ENCODE assay signal across 13 mouse cellular contexts in genomic region chr12:35679025-35679424, GRCm38 (mm10).
"Had no signal": no experiment of that assay in that cellular context is flagged by ENCODE, and none has a peak within 500 bp of the region (broad histone marks: within the 10 kb centered on the region; RNA-seq: fewer than 3 reads in every experiment).

No protein-coding gene starts in this region.

- H3K27me3 ChIP-seq: limb, embryonic 15.5 days; liver, embryonic 12.5 days; lung, embryonic 15.5 days; neural tube, embryonic 15.5 days had no signal

- H3K4me2 ChIP-seq: limb, embryonic 15.5 days; liver, embryonic 12.5 days; lung, embryonic 15.5 days; neural tube, embryonic 15.5 days had no signal

- H3K27ac ChIP-seq: limb, embryonic 15.5 days; liver, embryonic 12.5 days; lung, embryonic 15.5 days; midbrain, embryonic 10.5 days; neural tube, embryonic 15.5 days had no signal

- H3K4me1 ChIP-seq: limb, embryonic 15.5 days; liver, embryonic 12.5 days; lung, embryonic 15.5 days; midbrain, embryonic 10.5 days; neural tube, embryonic 15.5 days had no signal

- DNase-seq: kidney, adult 9 months; kidney, postnatal 36 days; left cerebral cortex, postnatal 4 days; midbrain, embryonic 14.5 days; right cerebral cortex, adult 18-20 months; right cerebral cortex, postnatal 25 days; thymus, postnatal 36 days had no signal

- H3K9ac ChIP-seq: limb, embryonic 15.5 days; liver, embryonic 12.5 days; lung, embryonic 15.5 days; neural tube, embryonic 15.5 days had no signal

- ATAC-seq: liver, embryonic 12.5 days had no signal

- H3K4me3 ChIP-seq: limb, embryonic 15.5 days; liver, embryonic 12.5 days; lung, embryonic 15.5 days; midbrain, embryonic 10.5 days; myocyte; neural tube, embryonic 15.5 days had no signal

- H3K36me3 ChIP-seq: limb, embryonic 15.5 days; liver, embryonic 12.5 days; lung, embryonic 15.5 days; midbrain, embryonic 10.5 days; neural tube, embryonic 15.5 days had no signal

- H3K9me3 ChIP-seq: limb, embryonic 15.5 days; liver, embryonic 12.5 days; lung, embryonic 15.5 days; midbrain, embryonic 10.5 days; neural tube, embryonic 15.5 days had no signal
